Mouse (Mus musculus) CD4-positive, CD25-positive, alpha-beta regulatory T cell, adult 4 months (primary cell): Measurements from ENCODE around the gene Lgals3. TPM values are rescaled to one million over a fixed set of nuclear protein-coding genes. Genes with fewer than 3 reads are reported as not detected.
"Not testable (repeated sequence)": the region's sequence is repeated elsewhere in the genome, so short reads cannot be mapped to it uniquely, and the experiment has no call there.

Source experiments
- ATAC-seq: one replicate; pipeline ENCODE4 v1.8.0; 2017
- polyA plus RNA-seq, 2 experiments: library from polyadenylated mRNA; unstranded; fragments of 100-300 nt; shearing (Covaris generic); gene quantifications; one replicate each; pipeline ENCODE4 v1.2.1; 2017

The Lgals3 gene
- 10 to 100 TPM; 12.5 to 13.6 TPM for polyA plus RNA-seq

GRCm38 (mm10) chr14:47367461-47367860 is at the start of gene Lgals3:
TSS of gene Lgals3 (plus strand) at chr14:47367751.
- ATAC-seq = no peak

GRCm38 (mm10) chr14:47319362-47319761 is 48.2 kb upstream of the Lgals3 start:
- ATAC-seq = no peak

DNA sequence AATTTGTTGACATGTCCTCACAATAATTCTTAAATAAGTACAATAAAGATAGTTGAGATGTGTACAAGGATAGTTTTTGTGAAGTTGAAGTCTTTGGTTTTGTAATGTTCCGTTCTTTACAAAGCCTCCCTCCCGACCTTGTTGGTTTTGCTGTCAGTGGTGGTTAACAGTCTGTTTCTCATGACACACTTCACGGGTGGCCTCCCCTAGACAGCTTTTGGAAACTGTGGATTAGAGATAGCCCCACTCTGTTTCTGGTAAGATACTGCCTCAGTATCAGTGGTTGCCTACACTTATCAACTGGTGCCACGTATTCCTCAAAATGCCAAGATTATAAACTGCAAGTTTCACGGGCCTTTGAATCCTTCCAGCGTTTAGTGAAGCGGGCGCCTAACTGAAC is 46.0 kb upstream of the Lgals3 start:
- not testable (repeated sequence) for ATAC-seq

GRCm38 (mm10) chr14:47325965-47326761 is 41.4 kb upstream of the Lgals3 start:
- no peak for ATAC-seq

- no peak for ATAC-seq
Measured at GRCm38 (mm10) chr14:47327347-47327746, 40.2 kb upstream of the Lgals3 start.

DNA sequence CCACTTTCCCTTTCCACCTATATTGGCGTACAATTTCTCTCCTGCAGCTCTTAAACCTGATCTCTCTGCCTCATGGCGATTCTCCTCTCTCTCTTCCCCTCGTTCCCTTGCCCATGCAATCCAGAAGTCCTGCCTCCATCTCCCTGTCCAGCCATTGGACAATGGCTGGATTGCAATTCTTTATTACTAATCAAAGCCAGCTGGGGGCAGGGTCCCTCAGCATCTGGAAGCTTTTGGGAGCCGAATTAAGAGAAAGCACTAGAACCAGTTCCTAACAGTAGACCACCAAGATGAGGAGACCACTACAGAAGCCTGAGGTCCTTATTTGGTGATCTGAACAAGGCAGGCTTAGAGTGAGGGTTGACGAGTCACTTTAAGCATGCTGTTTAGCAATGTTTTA is 35.6 kb upstream of the Lgals3 start:
- no peak for ATAC-seq

DNA sequence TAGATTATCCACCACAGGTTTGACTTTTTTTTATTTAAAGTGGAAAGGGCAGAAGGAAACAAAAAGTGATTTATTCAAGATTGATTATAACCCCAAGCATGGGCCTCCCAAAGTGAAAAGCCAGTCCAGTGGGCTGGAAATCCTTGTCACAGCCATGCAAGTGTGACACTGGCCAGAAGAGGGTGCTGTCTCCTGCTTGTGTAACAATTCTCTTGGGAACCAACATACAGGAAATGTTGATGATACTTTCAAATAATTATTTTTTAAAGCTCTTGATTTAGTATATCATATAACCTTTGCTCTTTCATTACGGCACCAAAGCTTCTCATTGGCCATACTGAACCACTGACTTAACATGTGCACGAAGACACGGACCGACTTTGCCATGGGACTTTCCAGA is 32.7 kb upstream of the Lgals3 start:
- peak; percentile 96 for ATAC-seq

DNA sequence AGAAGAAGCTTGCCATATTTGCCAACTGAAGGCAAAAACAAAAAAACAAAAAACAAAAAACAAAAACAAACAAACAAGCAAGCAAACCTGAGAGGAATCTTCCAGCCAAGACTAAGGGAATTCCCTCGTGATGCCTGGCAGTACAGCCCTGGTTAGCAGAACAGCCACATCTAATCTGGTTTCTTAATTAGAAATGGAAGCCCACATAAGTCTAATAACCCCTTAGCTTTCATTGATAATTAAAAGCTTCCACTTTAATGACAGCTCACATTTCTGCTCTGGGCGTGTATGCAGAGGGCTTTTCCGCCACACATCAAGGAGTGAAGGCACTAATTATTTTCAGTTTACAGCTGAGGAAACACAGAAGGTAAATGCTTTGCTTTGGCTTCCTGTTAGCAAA is 32.3 kb upstream of the Lgals3 start:
- no peak for ATAC-seq

- ATAC-seq = no peak
Measured at GRCm38 (mm10) chr14:47340231-47340925, 27.2 kb upstream of the Lgals3 start.

GRCm38 (mm10) chr14:47341811-47342291 is 25.7 kb upstream of the Lgals3 start:
- ATAC-seq = no peak

DNA sequence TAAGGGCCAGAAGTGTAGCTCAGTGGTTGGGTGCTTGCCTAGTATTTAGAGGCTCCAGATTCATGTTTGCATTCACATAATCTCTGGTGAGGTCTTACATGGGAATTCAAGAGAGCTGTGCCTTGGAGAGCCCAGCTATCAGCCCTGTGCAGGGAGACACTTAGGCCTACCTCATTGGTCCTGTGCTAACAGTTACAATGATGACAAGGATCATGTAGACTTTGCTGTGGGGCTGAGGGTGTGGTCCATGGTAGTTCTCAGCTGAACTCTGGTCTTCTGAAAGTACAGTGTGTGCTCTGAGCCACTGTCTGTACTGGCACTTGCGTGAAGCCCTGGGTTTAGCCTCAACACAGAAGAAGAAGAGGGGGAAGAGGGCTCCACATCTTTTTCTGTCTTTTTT is 20.8 kb upstream of the Lgals3 start:
- ATAC-seq = no peak

GRCm38 (mm10) chr14:47350974-47351373 is 16.6 kb upstream of the Lgals3 start:
- ATAC-seq = no peak

DNA sequence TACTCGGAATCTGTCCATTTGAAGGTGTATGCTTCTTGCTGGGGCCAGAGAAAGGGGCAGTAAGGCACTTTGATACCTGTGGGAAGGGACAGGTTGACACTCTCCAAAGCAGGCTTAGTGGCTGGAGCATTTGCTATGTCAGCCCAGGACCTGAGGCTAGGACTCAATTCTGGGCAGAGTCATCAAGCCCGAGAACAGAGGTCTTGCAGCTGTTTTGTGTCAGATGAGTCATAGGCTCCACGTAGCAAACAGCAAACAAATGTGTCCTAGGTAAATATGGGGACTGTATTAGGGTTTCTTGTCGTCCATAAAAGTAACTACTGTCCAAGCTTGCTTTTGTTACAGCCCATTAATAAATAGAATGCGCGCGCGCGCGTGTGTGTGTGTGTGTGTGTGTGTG is 15.3 kb upstream of the Lgals3 start:
- ATAC-seq = no peak

DNA sequence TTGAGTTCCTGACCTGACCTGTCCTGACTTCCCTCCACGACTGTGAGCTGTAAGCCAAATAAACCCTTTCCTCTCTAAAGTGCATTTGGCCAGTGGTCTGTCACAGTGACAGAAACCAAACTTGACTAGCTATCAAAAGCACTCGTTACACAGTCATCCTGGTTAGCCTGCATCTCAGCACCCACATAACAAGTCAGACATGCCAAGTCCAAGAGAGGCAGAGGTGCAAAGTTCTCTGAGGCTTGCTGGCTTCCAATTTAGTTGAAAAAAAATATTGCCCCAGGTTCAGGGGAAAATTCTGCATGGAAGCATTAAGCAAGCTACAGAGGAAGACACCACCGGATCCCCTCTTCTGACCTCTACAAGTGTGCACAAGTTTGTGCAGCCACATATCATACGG is 14.3 kb upstream of the Lgals3 start:
- ATAC-seq = no peak

DNA sequence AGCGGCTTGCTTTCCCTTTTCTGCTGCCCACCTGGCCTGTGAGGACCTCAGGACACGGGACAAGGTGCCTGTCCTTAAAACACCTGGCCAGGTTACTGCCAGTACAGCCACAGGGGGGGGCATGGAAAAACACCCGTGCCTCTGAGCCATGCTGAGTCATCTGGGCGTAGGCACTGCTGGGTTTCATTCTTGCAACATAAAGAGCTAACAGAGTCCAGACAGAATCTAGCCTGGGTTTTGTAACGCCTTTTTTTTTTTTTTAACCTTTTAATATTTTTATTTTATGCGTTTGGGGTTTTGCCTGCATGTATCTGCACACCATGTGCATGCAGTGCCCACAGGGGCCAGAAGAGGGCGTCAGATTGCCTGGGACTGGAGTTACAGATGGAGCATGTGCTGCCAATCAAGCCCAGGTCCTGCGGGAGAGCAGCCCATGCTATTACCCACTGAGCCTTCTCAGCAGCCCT is 13.4 kb upstream of the Lgals3 start:
- ATAC-seq = peak; percentile 39

DNA sequence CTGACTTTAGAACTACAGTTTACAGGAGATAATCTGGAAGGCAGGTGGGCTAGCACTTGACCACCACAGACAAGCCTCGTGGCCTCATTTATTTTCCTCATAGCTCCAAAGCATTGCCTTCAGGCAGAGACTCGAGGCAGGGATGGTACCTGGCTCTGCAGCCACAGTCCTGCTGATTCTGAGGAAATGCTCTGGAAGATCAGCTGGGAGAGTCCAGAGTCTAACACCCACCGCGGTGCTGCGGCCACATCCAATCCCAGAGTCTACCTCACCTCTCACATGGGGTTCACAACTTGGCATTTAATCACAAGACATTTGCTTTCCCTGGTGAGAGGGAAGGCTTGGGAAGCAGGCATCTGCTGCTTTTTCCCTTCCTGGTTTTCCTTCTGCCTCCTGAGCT is 12.6 kb upstream of the Lgals3 start:
- ATAC-seq = no peak

DNA sequence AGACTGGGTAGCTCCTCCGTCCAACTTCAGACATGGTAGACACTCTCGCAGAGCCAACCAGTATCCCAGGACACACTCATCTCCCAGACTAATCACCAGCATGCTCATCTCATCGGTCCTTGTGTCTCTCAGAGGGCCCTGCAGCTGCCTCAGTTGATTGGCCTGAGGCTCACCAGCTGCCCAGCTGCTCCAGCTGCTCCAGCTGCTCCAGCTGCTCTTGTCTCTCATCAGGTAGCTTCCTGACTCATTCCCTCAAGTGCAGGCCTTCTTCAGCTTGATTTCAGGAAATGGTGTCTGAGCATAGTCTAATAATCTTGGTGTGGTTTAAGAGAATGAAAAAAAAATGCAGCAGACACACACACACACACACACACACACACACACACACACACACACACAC is 10.9 kb upstream of the Lgals3 start:
- no peak for ATAC-seq

DNA sequence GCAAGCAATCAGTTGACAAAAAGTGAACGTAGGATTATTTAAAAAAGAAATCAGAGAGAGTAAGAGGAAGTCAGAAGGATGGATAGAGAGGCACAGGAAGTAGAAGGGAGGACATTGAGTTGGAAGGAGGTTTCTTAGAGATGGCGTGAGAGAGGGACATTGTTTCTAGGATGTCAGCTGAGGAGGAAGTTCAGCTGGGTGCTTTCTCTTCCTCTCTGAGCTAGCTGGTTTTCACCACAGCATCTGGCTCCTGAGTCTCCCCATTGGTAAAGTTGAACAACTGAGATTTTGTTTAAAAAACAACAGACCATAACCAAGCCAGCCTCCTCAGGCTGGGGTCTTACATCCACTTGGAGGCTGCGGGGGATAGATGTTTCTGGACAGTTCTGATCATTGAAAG is 7.9 kb upstream of the Lgals3 start:
- ATAC-seq = no peak

DNA sequence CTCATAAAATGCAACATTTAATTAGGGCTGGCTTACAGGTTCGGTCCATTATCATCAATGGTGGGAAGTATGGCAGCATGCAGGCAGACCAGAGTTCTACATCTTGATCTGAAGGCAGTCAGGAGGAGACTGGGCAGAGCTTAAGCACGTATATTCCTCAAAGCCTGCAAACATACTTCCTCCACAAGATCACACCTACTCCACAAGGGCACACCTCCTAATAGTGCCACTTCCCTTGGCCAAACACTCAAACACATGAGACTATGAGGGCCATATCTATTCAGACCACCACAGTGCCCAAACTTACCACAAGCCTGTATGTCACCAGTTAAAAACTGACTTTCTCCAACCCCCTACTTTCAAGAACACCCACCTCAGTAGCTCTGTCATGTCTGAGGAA is 6.1 kb upstream of the Lgals3 start:
- peak; percentile 11 for ATAC-seq

DNA sequence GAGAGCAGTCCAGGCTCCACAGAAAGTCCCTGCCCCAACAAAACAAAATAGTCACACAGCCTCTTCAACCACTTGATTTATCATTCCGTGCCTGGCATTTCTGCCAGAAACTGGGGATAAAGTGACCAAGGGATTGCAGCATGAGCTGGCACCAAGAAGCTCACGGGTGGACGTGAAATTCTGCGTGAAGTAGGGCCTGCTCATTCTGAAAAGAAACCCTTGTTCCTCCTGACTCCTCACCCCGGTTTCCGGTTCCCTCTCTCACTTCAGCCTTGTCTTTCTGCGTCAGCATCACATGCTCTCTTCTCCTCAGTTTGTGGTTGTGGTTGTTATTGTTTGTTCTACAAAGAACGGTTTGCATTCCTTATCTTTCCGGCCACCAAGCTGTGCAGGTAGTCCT is 5.7 kb upstream of the Lgals3 start:
- no peak for ATAC-seq

DNA sequence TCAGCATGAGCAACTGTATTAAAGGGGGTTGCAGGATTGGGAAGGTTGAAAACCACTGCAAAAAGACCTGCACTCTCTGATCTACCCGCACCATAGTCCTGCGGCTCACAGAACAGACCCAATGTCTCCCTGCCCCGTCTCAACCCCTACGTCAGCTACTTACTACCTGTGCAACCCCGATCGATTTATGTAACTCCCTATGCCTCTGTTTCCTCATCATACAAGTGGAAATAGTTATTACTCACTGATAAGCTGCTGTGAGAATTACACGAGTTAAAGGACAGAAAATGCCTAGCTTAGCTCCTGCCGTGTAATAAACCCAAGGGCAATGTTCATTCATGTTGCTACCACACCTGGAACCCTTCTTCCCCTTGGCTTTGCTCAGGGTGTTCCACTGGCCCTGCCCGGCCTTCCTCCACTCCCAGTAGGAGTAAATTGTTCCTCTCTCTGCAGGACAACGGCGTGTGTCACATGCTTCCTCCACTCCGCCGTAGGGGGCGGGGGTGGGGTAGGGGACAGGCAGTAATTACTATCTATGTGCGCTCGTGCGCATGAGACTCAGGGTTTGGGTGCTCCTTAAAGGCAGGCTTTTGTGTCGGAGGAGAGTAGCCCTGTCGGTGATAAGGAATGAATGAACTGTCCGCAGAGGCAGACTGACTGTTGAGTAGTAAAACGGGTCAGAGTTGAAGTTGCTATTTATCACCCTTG is 2.7 kb upstream of the Lgals3 start:
- ATAC-seq = no peak

DNA sequence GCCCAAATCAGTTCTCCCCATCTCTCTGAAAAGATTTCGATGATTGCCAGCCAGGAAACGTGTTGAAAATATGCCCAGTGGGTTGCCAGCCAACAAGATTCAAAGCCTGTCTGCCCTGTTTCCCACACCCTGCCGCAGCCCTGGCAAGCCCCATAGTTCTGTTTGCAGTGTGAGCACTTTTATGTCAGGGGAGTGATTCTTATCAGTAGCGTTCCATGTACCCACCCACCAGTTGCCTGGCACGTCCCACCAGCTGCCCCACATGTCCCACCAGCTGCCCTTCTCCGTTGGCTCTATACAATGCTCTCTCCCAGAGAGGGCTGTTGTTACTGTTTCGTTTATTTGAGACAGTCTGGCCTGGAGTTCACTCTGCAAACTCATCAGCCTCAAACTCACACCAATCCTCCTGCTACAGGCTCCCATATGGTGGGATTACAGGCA is 650 bp upstream of the Lgals3 start:
- no peak for ATAC-seq

- no peak for ATAC-seq
Measured at GRCm38 (mm10) chr14:47369741-47370140, 2.2 kb downstream of the Lgals3 start.
